Mouse (Mus musculus) kidney, postnatal 25 days (tissue): ENCODE measurements at regions not wholly inside any gene's neighbourhood (a gene's known extent, or its start where the extent isn't known, plus 50 kb on each side); places are given as distances from the start of the nearest gene placed in this dataset.

Source experiments
- DNase-seq, 2 experiments: peaks; one replicate each; pipeline ENCODE4 v3.0.0; 2021; ENCODE audit warnings: mixed read lengths in 2 of 2

- DNase-seq = no peak
These were observed 63.8 kb upstream of the Slc7a11 start for GRCm38 (mm10) chr3:50507211-50507610.
